Mouse (Mus musculus) neural tube, embryonic 12.5 days (tissue): ENCODE results near the gene Ms4a4a. TPM values are rescaled to one million over a fixed set of nuclear protein-coding genes. Genes with fewer than 3 reads are reported as not detected.
"Not testable (repeated sequence)": the region's sequence is repeated elsewhere in the genome, so short reads cannot be mapped to it uniquely, and the experiment has no call there.

Source experiments
- ATAC-seq: fragments of 200-750 bp; cut with Nextera tagmentation; 2 replicates; pipeline ENCODE4 v1.8.0; 2017; ENCODE audit warnings: low read depth, mild to moderate bottlenecking, moderate TSS enrichment, moderate library complexity; ENCODE audit not compliant: low FRiP score
- H3K27ac ChIP-seq: fragments of 300-500 bp; sonication (generic); 2 replicates; pipeline ENCODE4 v1.5.1; 2016
- H3K27me3 ChIP-seq: fragments of 300-500 bp; sonication (generic); replicated peaks from 2 replicates; pipeline ENCODE4 v1.6.1; 2016; ENCODE audit warnings: mild to moderate bottlenecking
- H3K36me3 ChIP-seq: fragments of 300-500 bp; sonication (generic); 2 replicates; pipeline ENCODE4 v1.6.1; 2016; ENCODE audit warnings: mild to moderate bottlenecking
- H3K4me1 ChIP-seq: fragments of 300-500 bp; sonication (generic); 2 replicates; pipeline ENCODE4 v1.6.1; 2016
- H3K4me2 ChIP-seq: fragments of 300-500 bp; sonication (generic); replicated peaks from 2 replicates; pipeline ENCODE4 v1.6.1; 2016; ENCODE audit warnings: mild to moderate bottlenecking
- H3K4me3 ChIP-seq: fragments of 300-500 bp; sonication (generic); 2 replicates; pipeline ENCODE4 v1.5.1; 2016
- H3K9ac ChIP-seq: fragments of 300-500 bp; sonication (generic); 2 replicates; pipeline ENCODE4 v1.6.1; 2016; ENCODE audit warnings: mild to moderate bottlenecking
- H3K9me3 ChIP-seq: fragments of 300-500 bp; sonication (generic); 2 replicates; pipeline ENCODE4 v1.6.1; 2016; ENCODE audit warnings: mild to moderate bottlenecking
- WGBS: fragments of 180-500 bp; shearing (Covaris S2); methylation state at CpG from one replicate; pipeline ENCODE4 v1.1.7; 2016; 5-methylcytosine and 5-hydroxymethylcytosine counted together
- polyA plus RNA-seq: library from polyadenylated mRNA; unstranded; fragments of >200 nt; fragmentation: Nextera tagmentation; extraction: Ambion mirVana; gene quantifications from 2 replicates; pipeline ENCODE4 v1.2.1, GENCODE M21; 2016

The Ms4a4a gene
- polyA plus RNA-seq, 1 experiment from 2014 or later: 3.1 TPM

DNA sequence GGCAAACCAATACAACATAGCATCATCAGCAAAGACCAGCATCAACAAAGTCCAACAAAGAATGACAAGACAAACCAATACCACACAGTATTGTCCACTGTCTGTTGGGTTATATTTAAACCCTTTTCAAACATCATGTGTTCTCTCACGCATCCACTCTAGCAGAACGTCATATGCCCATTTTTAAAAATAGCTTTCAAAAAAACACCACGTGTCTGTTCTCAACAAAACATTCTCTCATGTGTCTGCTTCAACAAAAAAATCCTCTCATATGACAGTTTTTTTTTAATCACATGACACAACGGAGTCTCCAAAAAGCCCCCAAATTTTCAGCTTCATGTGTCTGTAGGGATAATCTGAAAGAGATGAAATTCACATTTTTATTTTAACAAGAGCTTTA is 12.4 kb downstream of the Ms4a4a start:
- H3K4me1 ChIP-seq: no peaks in the 10 kb centered on the region
- no peak for ATAC-seq
- H3K27ac ChIP-seq: no peak overlapping the region
- H3K4me3 ChIP-seq: no peak overlapping the region
- H3K9ac ChIP-seq: no peak overlapping the region
- H3K27me3 ChIP-seq: no peaks in the 10 kb centered on the region
- no peaks in the 10 kb centered on the region for H3K9me3 ChIP-seq
- H3K4me2 ChIP-seq: no peak overlapping the region
- H3K36me3 ChIP-seq: no peaks in the 10 kb centered on the region
- WGBS: 89% methylated on average over 4 of the region's 4 CpGs

DNA sequence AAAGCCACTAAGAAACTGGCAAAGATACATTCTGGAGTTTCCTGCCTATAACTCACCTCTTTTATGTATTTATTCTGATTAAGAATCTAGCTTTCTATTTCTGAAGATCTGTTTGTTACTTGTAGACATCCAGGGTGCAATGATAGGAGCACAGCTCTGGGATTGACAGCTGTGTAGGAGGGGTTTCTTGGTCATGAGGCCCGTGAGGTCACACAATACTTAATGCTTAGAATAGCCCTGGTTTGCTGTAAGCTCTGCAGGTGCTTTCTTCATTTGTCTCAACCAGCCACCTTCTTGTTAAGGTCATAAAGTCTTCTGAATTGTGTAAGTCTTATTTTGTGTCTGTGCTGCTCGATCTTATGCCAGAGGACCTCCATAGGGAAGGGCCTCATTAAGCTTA is 13.6 kb downstream of the Ms4a4a start:
- H3K4me2 ChIP-seq: no peak overlapping the region
- no peaks in the 10 kb centered on the region for H3K27me3 ChIP-seq
- H3K4me1 ChIP-seq: no peaks in the 10 kb centered on the region
- 77% methylated on average over 2 of the region's 2 CpGs for WGBS
- ATAC-seq: no peak
- no peak overlapping the region for H3K4me3 ChIP-seq
- no peak overlapping the region for H3K9ac ChIP-seq
- no peaks in the 10 kb centered on the region for H3K36me3 ChIP-seq
- H3K9me3 ChIP-seq: no peaks in the 10 kb centered on the region
- H3K27ac ChIP-seq: no peak overlapping the region

DNA sequence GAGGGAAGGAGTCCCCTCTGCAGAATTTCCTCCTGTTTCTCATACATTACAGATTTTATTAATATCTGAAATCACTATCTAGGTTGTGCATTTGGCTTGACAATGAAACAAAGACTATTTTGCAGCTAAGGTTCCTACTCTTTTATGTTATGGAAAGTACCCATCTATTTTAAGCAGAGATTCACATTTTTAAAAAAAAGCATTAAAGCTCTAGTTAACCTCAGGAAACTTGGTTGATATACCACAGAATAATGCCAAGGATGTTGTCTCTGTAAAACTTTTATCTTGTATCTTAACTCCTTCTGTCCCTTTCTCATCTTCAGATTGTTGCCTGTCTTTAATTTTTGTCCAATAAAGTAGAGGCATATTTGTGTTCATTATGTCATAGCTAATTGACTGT is 20.4 kb downstream of the Ms4a4a start:
- ATAC-seq: no peak
- H3K4me2 ChIP-seq: no peak overlapping the region

DNA sequence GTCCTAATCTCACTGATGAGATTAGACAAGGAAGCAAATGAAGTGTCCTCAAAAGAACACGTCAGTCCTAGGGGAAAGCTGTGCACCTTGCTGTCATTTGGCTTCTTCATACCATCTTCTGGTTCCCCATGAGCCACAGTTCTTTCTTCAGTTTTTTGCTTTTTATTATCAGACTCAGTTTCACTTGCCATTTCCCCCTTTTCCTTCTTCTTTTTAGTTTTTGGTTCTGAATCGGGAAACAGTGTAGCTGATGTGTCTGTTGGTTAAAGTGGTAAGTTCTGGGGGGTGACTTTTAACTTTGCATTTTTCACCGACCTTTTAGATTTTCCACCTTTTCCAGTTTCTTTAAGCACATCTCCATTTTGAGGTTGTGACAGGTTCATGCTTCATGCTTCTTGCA is 29.2 kb downstream of the Ms4a4a start, which contains the start of gene Ms4a4c:
Ms4a4c (plus strand) TSS at position 244 of the 400 bp plus-strand sequence.
- Histone ChIP-seq H3K9ac (no peak within 1 kb of the TSS), H3K4me2 (no peak within 1 kb of the TSS), H3K27ac (no peak within 1 kb of the TSS), H3K27me3 (no peaks in the 10 kb centered on the region), H3K9me3 (no peaks in the 10 kb centered on the region), H3K4me1 (no peaks in the 10 kb centered on the region), H3K4me3 (no peak within 1 kb of the TSS), H3K36me3 (no peaks in the 10 kb centered on the region)
- 84% methylated on average over 3 of the region's 3 CpGs for WGBS
- ATAC-seq: no peak

More for the DNA sequence above, 20.4 kb downstream of the Ms4a4a start:
- Histone ChIP-seq H3K4me3 (no peak overlapping the region), H3K36me3 (no peaks in the 10 kb centered on the region), H3K9me3 (no peaks in the 10 kb centered on the region), H3K9ac (no peak overlapping the region), H3K27ac (no peak overlapping the region), H3K27me3 (no peaks in the 10 kb centered on the region), H3K4me1 (no peaks in the 10 kb centered on the region)

DNA sequence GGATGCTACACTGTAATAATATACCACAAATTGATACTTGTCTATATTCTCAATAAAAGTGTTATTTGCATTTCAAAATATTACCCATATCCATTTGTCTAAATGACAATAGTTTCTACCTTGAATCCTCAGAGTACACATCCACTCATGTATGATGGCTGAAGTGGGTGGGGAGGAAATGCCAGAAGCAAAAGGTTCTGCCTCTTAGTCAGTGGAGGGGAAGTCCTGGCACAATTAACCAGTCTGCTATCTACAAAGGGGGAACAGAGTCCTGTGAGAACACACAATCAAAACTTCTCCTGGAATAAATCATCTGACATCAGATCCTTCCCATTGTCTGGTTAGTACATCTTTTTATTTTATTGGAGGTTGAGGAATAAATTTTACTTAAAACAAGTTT is 32.1 kb downstream of the Ms4a4a start:
- H3K4me1 ChIP-seq: no peaks in the 10 kb centered on the region
- no peak overlapping the region for H3K4me3 ChIP-seq
- no peak for ATAC-seq
- H3K9ac ChIP-seq: no peak overlapping the region
- H3K36me3 ChIP-seq: no peaks in the 10 kb centered on the region
- H3K9me3 ChIP-seq: no peaks in the 10 kb centered on the region
- no peak overlapping the region for H3K27ac ChIP-seq
- H3K4me2 ChIP-seq: no peak overlapping the region
- no peaks in the 10 kb centered on the region for H3K27me3 ChIP-seq

DNA sequence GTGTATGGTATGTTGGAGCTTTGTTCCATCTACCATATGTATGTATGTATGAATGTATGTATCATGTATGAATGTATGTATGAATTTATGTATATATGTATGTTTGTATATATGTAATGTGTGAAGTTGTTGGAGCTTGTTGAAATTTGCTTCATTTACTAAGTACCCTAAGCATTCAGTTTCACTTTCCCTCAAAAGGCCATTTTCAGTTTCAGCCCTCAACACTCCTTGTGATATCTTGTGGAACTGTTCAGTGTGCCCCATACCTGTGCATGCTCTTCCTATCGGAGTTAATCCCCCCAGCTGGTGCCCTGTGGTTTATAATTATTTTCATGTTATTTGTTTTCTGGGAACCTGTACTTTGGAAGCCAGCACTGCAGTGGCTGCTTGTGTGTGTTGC is 33.3 kb downstream of the Ms4a4a start:
- no peaks in the 10 kb centered on the region for H3K9me3 ChIP-seq
- no peak for ATAC-seq
- 96% methylated on average over 1 of the region's 1 CpGs for whole genome bisulfite sequencing
- H3K4me3 ChIP-seq: no peak overlapping the region
- H3K9ac ChIP-seq: no peak overlapping the region
- no peaks in the 10 kb centered on the region for H3K4me1 ChIP-seq
- H3K27me3 ChIP-seq: no peaks in the 10 kb centered on the region
- H3K36me3 ChIP-seq: no peaks in the 10 kb centered on the region
- no peak overlapping the region for H3K27ac ChIP-seq
- no peak overlapping the region for H3K4me2 ChIP-seq

DNA sequence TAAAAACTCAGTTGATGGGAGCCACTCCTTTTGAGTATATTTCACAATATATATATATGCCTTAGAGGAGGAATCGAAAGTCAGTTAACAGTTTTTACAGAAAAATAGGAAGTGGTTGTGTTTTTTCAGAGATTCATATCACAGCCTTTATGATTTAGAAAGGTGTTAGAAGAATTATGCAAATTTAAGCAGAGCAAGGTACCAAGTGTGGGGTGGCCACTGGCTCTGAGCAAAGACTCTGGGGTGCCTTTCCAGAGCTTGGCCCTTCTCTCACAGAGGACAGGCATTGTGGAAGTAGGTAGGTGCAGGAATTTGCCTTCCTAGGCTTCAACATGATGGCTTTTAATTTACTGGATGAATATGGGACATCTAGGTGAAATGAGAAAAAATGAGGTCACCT is 36.3 kb downstream of the Ms4a4a start:
- H3K4me3 ChIP-seq: no peak overlapping the region
- no peak overlapping the region for H3K4me2 ChIP-seq
- H3K9me3 ChIP-seq: no peaks in the 10 kb centered on the region
- no peaks in the 10 kb centered on the region for H3K27me3 ChIP-seq
- no peak overlapping the region for H3K9ac ChIP-seq
- no peak overlapping the region for H3K27ac ChIP-seq
- no peaks in the 10 kb centered on the region for H3K36me3 ChIP-seq
- WGBS: 91% methylated on average over 1 of the region's 1 CpGs
- H3K4me1 ChIP-seq: no peaks in the 10 kb centered on the region
- no peak for ATAC-seq

DNA sequence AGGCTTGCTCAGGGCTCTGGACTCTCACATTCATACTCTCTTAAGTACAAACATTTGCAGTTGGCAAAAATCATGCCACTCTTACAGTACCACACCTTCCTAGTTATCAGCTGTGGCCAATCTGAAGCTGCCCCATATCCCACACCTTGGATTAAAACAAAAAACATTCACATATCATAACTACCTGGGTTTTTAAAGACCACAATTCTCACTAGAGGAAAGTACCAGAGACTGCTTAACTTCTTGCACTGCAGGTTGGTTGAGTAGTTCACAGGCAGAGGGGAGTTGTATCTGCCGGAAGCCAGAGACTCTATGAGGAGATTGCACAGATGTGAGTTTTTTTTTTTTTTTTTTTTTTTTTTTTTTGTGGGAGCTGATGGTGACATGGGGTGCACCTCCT is 38.8 kb downstream of the Ms4a4a start:
- no peak overlapping the region for H3K9ac ChIP-seq
- H3K9me3 ChIP-seq: no peaks in the 10 kb centered on the region
- H3K36me3 ChIP-seq: no peaks in the 10 kb centered on the region
- no peak overlapping the region for H3K4me3 ChIP-seq
- ATAC-seq: no peak
- H3K27ac ChIP-seq: no peak overlapping the region
- no peak overlapping the region for H3K4me2 ChIP-seq
- 100% methylated on average over 1 of the region's 1 CpGs for WGBS
- no peaks in the 10 kb centered on the region for H3K27me3 ChIP-seq
- H3K4me1 ChIP-seq: no peaks in the 10 kb centered on the region

DNA sequence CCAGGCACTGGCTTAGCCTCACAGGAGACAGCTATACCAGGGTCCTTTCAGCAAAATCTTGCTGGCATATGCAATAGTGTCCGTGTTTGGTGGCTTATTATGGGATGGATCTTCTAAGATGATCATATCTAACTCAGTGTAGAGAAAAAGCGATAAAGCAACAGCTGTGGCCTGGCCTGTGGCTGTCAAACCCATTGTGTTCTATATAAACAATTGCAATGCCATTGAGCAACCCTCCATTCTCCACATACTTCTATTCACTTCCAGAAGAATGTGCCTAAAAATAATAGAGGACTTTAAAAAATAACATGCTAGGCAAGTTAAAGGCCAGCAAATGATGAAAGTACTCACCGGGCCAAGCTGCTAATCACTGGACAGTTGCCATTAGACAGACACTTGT is 40.3 kb downstream of the Ms4a4a start:
- 72% methylated on average over 3 of the region's 3 CpGs for WGBS
- Histone ChIP-seq H3K4me1 (no peaks in the 10 kb centered on the region), H3K4me2 (no peak overlapping the region), H3K27me3 (no peaks in the 10 kb centered on the region), H3K27ac (no peak overlapping the region), H3K9ac (no peak overlapping the region), H3K9me3 (no peaks in the 10 kb centered on the region), H3K4me3 (no peak overlapping the region), H3K36me3 (no peaks in the 10 kb centered on the region)
- no peak for ATAC-seq

DNA sequence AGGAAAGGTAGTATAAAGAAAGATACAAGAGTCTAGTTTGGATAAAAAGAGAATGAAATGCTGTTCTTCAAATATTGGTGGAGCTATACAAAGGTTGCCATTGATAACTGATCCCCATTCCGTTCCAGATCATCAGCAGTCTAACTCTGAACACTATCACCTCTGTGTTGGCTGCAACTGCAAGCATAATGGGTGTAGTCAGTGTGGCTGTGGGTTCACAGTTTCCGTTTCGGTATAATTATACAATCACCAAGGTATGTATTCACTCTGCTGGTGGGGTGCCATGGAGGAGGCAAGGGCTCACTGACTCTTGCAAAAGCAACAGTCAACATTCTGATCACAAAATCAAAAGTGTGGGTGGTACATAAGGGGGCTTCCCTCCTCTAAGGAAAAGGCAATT is 43.5 kb downstream of the Ms4a4a start:
- 89% methylated on average over 3 of the region's 3 CpGs for WGBS
- ATAC-seq: not testable (repeated sequence)

DNA sequence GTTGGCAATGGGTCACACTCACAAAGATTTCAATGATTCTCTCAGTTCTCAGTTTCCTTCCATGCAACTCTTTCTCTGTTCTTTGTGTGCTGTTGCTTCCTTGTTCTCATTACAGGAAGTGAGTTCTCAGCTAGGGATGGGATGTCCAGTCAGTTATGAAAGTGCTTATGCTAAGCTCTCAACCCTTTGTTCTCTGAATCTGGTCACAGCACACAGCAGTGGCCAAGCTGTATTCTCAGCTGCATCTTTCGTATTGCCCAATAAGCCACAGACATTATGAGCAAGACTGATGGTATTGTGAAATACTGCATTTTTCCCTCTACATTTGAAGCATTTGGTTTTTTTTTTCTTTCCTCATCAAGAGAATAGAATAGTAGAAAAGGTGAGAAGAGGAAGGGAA is 55.9 kb downstream of the Ms4a4a start:
- not testable (repeated sequence) for ATAC-seq, H3K9me3 ChIP-seq, H3K27ac ChIP-seq, H3K27me3 ChIP-seq, H3K9ac ChIP-seq, H3K4me1 ChIP-seq, H3K4me2 ChIP-seq, H3K4me3 ChIP-seq, H3K36me3 ChIP-seq
- WGBS: 92% methylated on average over 1 of the region's 1 CpGs

More for the DNA sequence above, 43.5 kb downstream of the Ms4a4a start:
- not testable (repeated sequence) for H3K4me1 ChIP-seq, H3K27me3 ChIP-seq, H3K4me2 ChIP-seq, H3K4me3 ChIP-seq, H3K9ac ChIP-seq, H3K9me3 ChIP-seq, H3K36me3 ChIP-seq, H3K27ac ChIP-seq

DNA sequence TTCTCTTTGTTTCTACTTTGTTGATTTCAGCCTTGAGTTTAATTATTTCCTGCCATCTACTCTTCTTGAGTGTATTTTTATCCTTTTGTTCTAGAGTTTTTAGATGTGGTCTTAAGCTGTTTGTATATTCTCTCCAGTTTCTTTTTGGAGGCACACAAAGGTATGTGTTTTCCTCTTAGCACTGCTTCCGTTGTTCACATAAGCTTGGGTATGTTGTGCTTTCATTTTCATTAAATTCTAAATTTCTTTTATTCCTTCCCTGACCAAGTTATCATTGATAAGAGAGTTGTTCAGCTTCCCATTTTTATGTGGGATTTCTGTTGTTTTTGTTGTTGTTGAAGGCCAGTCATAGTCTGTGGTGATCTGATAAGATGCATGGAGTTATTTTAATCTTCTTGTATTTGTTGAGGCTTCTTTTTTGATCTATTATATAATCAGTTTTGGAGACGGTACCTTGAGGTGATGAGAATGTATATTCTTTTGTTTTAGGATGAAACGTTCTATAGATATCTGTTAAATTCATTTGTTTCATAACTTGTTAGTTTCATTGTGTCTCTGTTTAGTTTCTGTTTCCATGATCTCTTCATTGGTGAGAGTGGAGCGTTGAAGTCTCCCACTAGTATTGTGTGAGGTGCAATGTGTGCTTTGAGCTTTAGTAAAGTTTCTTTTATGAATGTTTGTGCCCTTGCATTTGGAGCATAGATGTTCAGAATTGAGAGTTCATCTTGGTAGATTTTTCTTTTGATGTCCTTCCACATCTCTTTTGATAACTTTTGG is 59.9 kb downstream of the Ms4a4a start:
- ATAC-seq: no peak
- no peaks in the 10 kb centered on the region for H3K9me3 ChIP-seq
- WGBS: 93% methylated on average over 4 of the region's 4 CpGs

More for the DNA sequence above, 59.9 kb downstream of the Ms4a4a start:
- Histone ChIP-seq H3K4me1 (no peaks in the 10 kb centered on the region), H3K27me3 (no peaks in the 10 kb centered on the region), H3K9ac (no peak overlapping the region), H3K4me3 (no peak overlapping the region), H3K36me3 (no peaks in the 10 kb centered on the region), H3K27ac (no peak overlapping the region), H3K4me2 (no peak overlapping the region)
